Mouse (Mus musculus) liver, postnatal 0 days (tissue): ENCODE results near the gene Myadml2. TPM values are rescaled to one million over a fixed set of nuclear protein-coding genes. Genes with fewer than 3 reads are reported as not detected.
A peak's percentile ranks its signal among the peaks of the same experiment; 100 is the strongest.

ENCODE experiments used
- ATAC-seq: fragments of 200-750 bp; cut with Nextera tagmentation; 2 replicates; pipeline ENCODE4 v1.8.0; 2017; ENCODE audit warnings: mild to moderate bottlenecking, moderate library complexity
- DNase-seq: peaks from one replicate; pipeline ENCODE4 v3.0.0-alpha.2; 2016
- H3K27ac ChIP-seq: fragments of 300-500 bp; sonication (generic); 2 replicates; pipeline ENCODE4 v1.5.1; 2014; ENCODE audit warnings: antibody characterized with exemption, moderate library complexity, mild to moderate bottlenecking, low read depth
- H3K27me3 ChIP-seq: fragments of 300-500 bp; sonication (generic); 2 replicates; pipeline ENCODE4 v1.6.1; 2014; ENCODE audit warnings: low read length, control low read depth, mixed read lengths; ENCODE audit not compliant: insufficient read depth
- H3K36me3 ChIP-seq: fragments of 300-500 bp; sonication (generic); replicated peaks from 2 replicates; pipeline ENCODE4 v1.6.1; 2014; ENCODE audit warnings: mild to moderate bottlenecking, control low read depth, low read length, moderate library complexity, mixed read lengths; ENCODE audit not compliant: insufficient read depth
- H3K4me1 ChIP-seq: fragments of 300-500 bp; sonication (generic); 2 replicates; pipeline ENCODE4 v1.6.1; 2014; ENCODE audit warnings: antibody characterized with exemption, mild to moderate bottlenecking, control low read depth; ENCODE audit not compliant: insufficient read depth
- H3K4me2 ChIP-seq: fragments of 300-500 bp; sonication (generic); 2 replicates; pipeline ENCODE4 v1.6.1; 2014; ENCODE audit warnings: low read depth, mild to moderate bottlenecking, low read length, moderate library complexity, mixed read lengths
- H3K4me3 ChIP-seq: fragments of 300-500 bp; sonication (generic); 2 replicates; pipeline ENCODE4 v1.5.1; 2014; ENCODE audit warnings: low read depth, low read length
- H3K9ac ChIP-seq: fragments of 300-500 bp; sonication (generic); replicated peaks from 2 replicates; pipeline ENCODE4 v1.6.1; 2014; ENCODE audit warnings: mild to moderate bottlenecking, moderate library complexity
- H3K9me3 ChIP-seq: fragments of 300-500 bp; sonication (generic); 2 replicates; pipeline ENCODE4 v1.6.1; 2016; ENCODE audit warnings: mild to moderate bottlenecking, control low read depth, low read length, mixed read lengths
- CTCF ChIP-seq: sonication (generic); IDR thresholded peaks from 2 replicates; pipeline ENCODE4 v1.5.1; 2016; ENCODE audit warnings: antibody characterized with exemption, low read depth
- EP300 ChIP-seq: IDR thresholded peaks from 2 replicates; pipeline ENCODE4 v1.6.1; 2016; ENCODE audit warnings: antibody characterized with exemption, low read depth, mild to moderate bottlenecking
- WGBS: fragments of 180-500 bp; shearing (Covaris S2); extraction: QIAGEN DNeasy Blood & Tissue Kit; methylation state at CpG from one replicate; pipeline ENCODE4 v1.1.7; 2014; ENCODE audit not compliant: insufficient replicate concordance; 5-methylcytosine and 5-hydroxymethylcytosine counted together
- polyA plus RNA-seq: library from polyadenylated mRNA; unstranded; fragments of >200 nt; fragmentation: Nextera tagmentation; extraction: Ambion mirVana; gene quantifications from 2 replicates; pipeline ENCODE4 v1.2.1, GENCODE M21; 2015

The Myadml2 gene
- 0.26 and 0.50 TPM in 2 replicates for polyA plus RNA-seq

DNA sequence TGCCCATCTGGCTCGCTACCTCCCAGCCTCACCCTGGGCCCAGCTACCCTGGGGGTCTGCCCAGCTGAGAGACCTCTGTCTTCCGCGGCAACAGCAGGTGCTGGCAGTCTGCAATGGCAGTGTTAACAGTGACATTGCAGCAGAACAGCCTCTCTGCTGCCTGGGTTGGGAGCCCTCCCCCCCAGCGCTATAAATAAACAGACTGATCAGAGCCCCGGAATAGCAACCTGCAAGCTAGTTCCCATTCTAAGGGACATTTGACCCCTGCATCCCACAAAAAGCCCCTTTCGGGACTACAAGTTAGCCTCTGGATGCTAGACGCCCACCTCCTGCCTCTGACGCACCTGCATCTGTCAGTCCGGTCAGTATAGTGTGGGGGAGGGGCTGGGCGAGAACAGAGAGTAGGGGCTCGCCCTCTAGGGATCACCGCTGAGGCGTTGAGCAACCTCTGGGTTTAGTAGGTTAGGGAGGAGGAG is at the start of gene Myadml2:
TSS of gene Myadml2 (minus strand) at position 158 of the 476 bp plus-strand sequence.
- Histone ChIP-seq H3K27me3 (no peaks in the 10 kb centered on the region), H3K4me2 (peak within 1 kb of the TSS; percentile 73), H3K36me3 (no peaks in the 10 kb centered on the region), H3K4me1 (peaks cover 14% of the 10 kb centered on the region), H3K27ac (peak within 1 kb of the TSS; percentile 53), H3K4me3 (peak within 1 kb of the TSS; percentile 36), H3K9me3 (no peaks in the 10 kb centered on the region), H3K9ac (peak within 1 kb of the TSS; percentile 52; the same call in 1 of the 2 replicates)
- peak; percentile 76 for DNase-seq
- 5% methylated on average over 13 of the region's 13 CpGs for WGBS
- ATAC-seq, result peak; percentile 65
- no peak for TF ChIP-seq EP300
- TF ChIP-seq CTCF, result 0 out of 2 replicates have a peak, but pooled peaks have one; percentile 8

- H3K27ac ChIP-seq, result no peak overlapping the region
- no peaks in the 10 kb centered on the region for H3K4me1 ChIP-seq
- WGBS, result 82% methylated on average over 10 of the region's 10 CpGs
- TF ChIP-seq CTCF (no peak), EP300 (no peak)
- DNase-seq (no peak), ATAC-seq (no peak)
- peaks cover 18% of the 10 kb centered on the region for H3K36me3 ChIP-seq
- H3K9me3 ChIP-seq, result no peaks in the 10 kb centered on the region
- H3K27me3 ChIP-seq, result no peaks in the 10 kb centered on the region
- no peak overlapping the region for H3K4me2 ChIP-seq
- no peak overlapping the region for H3K9ac ChIP-seq
- H3K4me3 ChIP-seq, result no peak overlapping the region
Observed at GRCm38 (mm10) chr11:120697741-120698140, 49.8 kb upstream of the Myadml2 start.

DNA sequence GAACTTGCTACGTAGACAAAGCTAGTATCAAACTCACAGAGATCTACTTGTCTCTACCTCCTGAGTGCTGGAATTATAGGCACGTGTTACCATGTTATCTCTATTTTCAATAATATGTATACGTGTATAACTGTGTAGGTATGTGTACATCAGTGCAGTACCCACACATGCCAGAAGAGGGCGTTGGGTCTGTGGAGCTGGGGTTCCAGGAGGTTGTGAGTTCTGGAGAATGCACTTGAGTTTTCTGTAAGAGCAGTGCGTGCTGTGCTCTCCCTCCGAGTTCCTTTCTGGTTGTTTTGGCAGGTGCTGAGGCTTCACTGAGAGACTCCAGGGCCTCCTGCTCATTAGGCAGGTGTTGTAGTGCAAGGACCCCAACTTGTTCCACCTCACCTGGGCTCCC is 48.6 kb upstream of the Myadml2 start:
- no peak overlapping the region for H3K27ac ChIP-seq
- ATAC-seq (no peak), DNase-seq (no peak)
- H3K4me3 ChIP-seq, result no peak overlapping the region
- H3K27me3 ChIP-seq, result no peaks in the 10 kb centered on the region
- no peak overlapping the region for H3K9ac ChIP-seq
- 88% methylated on average over 6 of the region's 6 CpGs for WGBS
- no peaks in the 10 kb centered on the region for H3K9me3 ChIP-seq
- no peaks in the 10 kb centered on the region for H3K4me1 ChIP-seq
- no peak for TF ChIP-seq EP300
- TF ChIP-seq CTCF, result peak; percentile 56
- no peak overlapping the region for H3K4me2 ChIP-seq
- peaks cover 15% of the 10 kb centered on the region for H3K36me3 ChIP-seq

GRCm38 (mm10) chr11:120695641-120696040 is 47.7 kb upstream of the Myadml2 start:
- Histone ChIP-seq H3K4me2 (no peak overlapping the region), H3K4me3 (no peak overlapping the region), H3K4me1 (no peaks in the 10 kb centered on the region), H3K36me3 (peaks cover 15% of the 10 kb centered on the region), H3K27me3 (no peaks in the 10 kb centered on the region), H3K9ac (no peak overlapping the region), H3K9me3 (no peaks in the 10 kb centered on the region), H3K27ac (no peak overlapping the region)
- TF ChIP-seq EP300 (no peak), CTCF (no peak)
- 82% methylated on average over 12 of the region's 12 CpGs for WGBS
- DNase-seq, result no peak
- ATAC-seq, result no peak

DNA sequence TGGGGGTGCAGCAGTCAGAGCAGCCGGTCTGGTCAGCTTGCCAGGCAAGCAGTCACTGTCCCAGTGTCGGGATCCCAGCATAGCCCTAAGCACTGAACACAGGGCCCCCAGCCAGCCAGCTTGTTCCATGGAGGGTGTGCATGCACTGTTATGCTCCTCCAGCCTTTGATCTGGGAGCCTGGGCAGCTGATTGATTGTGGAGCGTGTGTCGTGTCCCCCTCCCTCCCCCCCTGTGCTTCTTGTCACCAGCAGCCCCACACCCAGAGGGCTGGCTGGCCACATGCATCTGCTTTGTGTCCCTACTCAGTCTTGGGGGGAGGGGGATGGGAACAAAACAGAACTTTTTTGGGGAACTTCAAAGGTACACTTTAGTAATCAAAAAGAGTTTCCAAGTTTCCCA is 47.2 kb upstream of the Myadml2 start:
- Histone ChIP-seq H3K4me3 (no peak overlapping the region), H3K9me3 (no peaks in the 10 kb centered on the region), H3K4me2 (no peak overlapping the region), H3K27ac (no peak overlapping the region), H3K4me1 (no peaks in the 10 kb centered on the region), H3K9ac (no peak overlapping the region), H3K36me3 (peaks cover 19% of the 10 kb centered on the region), H3K27me3 (no peaks in the 10 kb centered on the region)
- TF ChIP-seq EP300 (no peak), CTCF (no peak)
- 0 out of 2 replicates have a peak, but pooled peaks have one; percentile 36 for ATAC-seq
- WGBS, result 56% methylated on average over 4 of the region's 4 CpGs
- no peak for DNase-seq

DNA sequence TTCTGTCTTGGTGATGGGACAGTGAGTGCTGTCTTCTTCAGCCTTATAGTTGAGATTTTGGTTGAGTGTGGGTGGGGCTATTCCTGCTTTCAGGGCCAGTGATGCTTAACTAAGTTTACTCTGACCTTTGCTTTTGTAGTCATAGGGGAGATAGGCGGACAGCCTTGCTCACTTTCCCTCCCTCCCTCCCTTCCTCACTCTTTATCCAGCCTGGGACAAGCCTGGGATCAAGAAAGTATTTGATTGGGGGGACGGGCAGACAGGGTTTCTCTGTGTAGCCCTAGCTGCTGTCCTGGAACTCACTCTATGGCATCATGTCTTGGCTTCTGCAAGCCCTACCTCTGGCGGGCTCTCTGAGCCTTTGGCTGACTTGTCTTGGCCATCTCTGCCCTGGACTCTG is 45.5 kb upstream of the Myadml2 start:
- H3K9ac ChIP-seq, result no peak overlapping the region
- WGBS, result 69% methylated on average over 3 of the region's 3 CpGs
- ATAC-seq (no peak), DNase-seq (no peak)
- H3K27ac ChIP-seq, result no peak overlapping the region
- H3K4me1 ChIP-seq, result no peaks in the 10 kb centered on the region
- H3K27me3 ChIP-seq, result no peaks in the 10 kb centered on the region
- H3K4me3 ChIP-seq, result no peak overlapping the region
- TF ChIP-seq CTCF (no peak), EP300 (no peak)
- H3K4me2 ChIP-seq, result no peak overlapping the region
- H3K36me3 ChIP-seq, result peaks cover 31% of the 10 kb centered on the region
- H3K9me3 ChIP-seq, result no peaks in the 10 kb centered on the region
